Mouse (Mus musculus) hindbrain, embryonic 14.5 days (tissue): ENCODE measurements at regions not wholly inside any gene's neighbourhood (a gene's known extent, or its start where the extent isn't known, plus 50 kb on each side); places are given as distances from the start of the nearest gene placed in this dataset.

Experiments used
- ATAC-seq: fragments of 200-750 bp; cut with Nextera tagmentation; 2 replicates; pipeline ENCODE4 v1.8.0; 2017; ENCODE audit warnings: moderate number of reproducible peaks, mild to moderate bottlenecking, moderate TSS enrichment, moderate library complexity; ENCODE audit not compliant: low FRiP score
- DNase-seq: peaks from one replicate; pipeline ENCODE4 v3.0.0-alpha.2; 2015; ENCODE audit warnings: low spot score
- H3K27ac ChIP-seq: fragments of 300-500 bp; sonication (generic); 2 replicates; pipeline ENCODE4 v1.5.1; 2014; ENCODE audit warnings: mild to moderate bottlenecking, moderate library complexity
- H3K27me3 ChIP-seq: fragments of 300-500 bp; sonication (generic); 2 replicates; pipeline ENCODE4 v1.6.1; 2014; ENCODE audit warnings: mild to moderate bottlenecking, low read length, mixed read lengths; ENCODE audit not compliant: control insufficient read depth, insufficient read depth
- H3K36me3 ChIP-seq: fragments of 300-500 bp; sonication (generic); replicated peaks from 2 replicates; pipeline ENCODE4 v1.6.1; 2014; ENCODE audit not compliant: control insufficient read depth, insufficient read depth
- H3K4me1 ChIP-seq: fragments of 300-500 bp; sonication (generic); replicated peaks from 2 replicates; pipeline ENCODE4 v1.6.1; 2014; ENCODE audit warnings: antibody characterized with exemption, low read length, mixed read lengths; ENCODE audit not compliant: control insufficient read depth, insufficient read depth
- H3K4me2 ChIP-seq: fragments of 300-500 bp; sonication (generic); replicated peaks from 2 replicates; pipeline ENCODE4 v1.6.1; 2014; ENCODE audit warnings: mild to moderate bottlenecking, moderate library complexity
- H3K4me3 ChIP-seq: fragments of 300-500 bp; sonication (generic); replicated peaks from 2 replicates; pipeline ENCODE4 v1.5.1; 2014; ENCODE audit warnings: mild to moderate bottlenecking, low read length
- H3K9ac ChIP-seq: fragments of 300-500 bp; sonication (generic); 2 replicates; pipeline ENCODE4 v1.6.1; 2014
- H3K9me3 ChIP-seq: fragments of 300-500 bp; sonication (generic); 2 replicates; pipeline ENCODE4 v1.6.1; 2016; ENCODE audit warnings: low read length; ENCODE audit not compliant: control insufficient read depth
- WGBS: fragments of 180-500 bp; shearing (Covaris S2); extraction: QIAGEN DNeasy Blood & Tissue Kit; methylation state at CpG from one replicate; pipeline ENCODE4 v1.1.7; 2014; 5-methylcytosine and 5-hydroxymethylcytosine counted together

DNA sequence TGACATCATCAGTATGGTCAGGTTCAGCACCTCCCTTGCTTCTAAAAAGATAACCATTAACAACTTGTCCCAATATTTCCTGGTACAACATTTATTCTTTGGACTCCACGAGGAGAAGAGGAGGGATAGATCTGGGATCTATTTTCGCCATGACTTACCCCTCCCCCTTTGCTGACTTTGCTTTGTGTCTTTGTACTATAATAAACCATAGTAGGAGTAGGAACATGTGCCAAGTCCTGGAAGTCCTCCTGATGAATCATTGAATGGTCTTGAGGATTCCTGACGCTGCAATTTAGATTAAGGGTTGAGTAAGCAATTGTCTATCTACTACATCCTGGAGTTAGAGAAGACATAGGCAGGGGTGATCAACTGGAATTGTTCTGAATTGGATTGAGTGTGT lies 71.2 kb downstream of the Rbm11 start:
- Histone ChIP-seq H3K9ac (no peak overlapping the region), H3K9me3 (no peaks in the 10 kb centered on the region), H3K27me3 (no peaks in the 10 kb centered on the region), H3K27ac (no peak overlapping the region), H3K4me3 (no peak overlapping the region), H3K4me1 (no peaks in the 10 kb centered on the region), H3K4me2 (no peak overlapping the region), H3K36me3 (no peaks in the 10 kb centered on the region)
- WGBS = 86% methylated on average over 3 of the region's 3 CpGs
- ATAC-seq (no peak), DNase-seq (no peak)

DNA sequence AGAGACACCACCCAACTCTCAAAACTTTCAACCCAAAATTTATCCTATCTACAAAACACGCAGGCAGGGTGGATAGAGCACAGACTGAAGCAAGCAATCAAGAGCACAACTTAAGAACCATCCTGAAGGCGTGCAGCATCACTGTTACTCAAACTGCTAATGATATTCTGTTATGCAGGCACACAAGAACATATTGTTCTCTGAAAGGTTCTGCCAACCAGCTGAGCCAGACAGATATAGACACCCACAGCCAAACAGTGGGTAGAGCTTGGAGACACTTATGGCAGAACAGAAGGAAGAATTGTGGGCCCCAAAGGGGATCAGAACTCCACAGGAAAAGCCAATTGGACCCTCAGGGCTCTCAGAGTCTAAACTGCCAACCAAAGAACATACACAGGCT lies 74.9 kb downstream of the Rbm11 start:
- no peaks in the 10 kb centered on the region for H3K36me3 ChIP-seq
- H3K27ac ChIP-seq = no peak overlapping the region
- no peaks in the 10 kb centered on the region for H3K4me1 ChIP-seq
- DNase-seq (no peak), ATAC-seq (no peak)
- 91% methylated on average over 2 of the region's 2 CpGs for WGBS
- no peak overlapping the region for H3K9ac ChIP-seq
- H3K9me3 ChIP-seq = no peaks in the 10 kb centered on the region
- no peak overlapping the region for H3K4me2 ChIP-seq
- no peak overlapping the region for H3K4me3 ChIP-seq
- no peaks in the 10 kb centered on the region for H3K27me3 ChIP-seq

- H3K4me1 ChIP-seq = no peaks in the 10 kb centered on the region
- H3K4me2 ChIP-seq = no peak overlapping the region
- no peak overlapping the region for H3K4me3 ChIP-seq
- H3K27me3 ChIP-seq = no peaks in the 10 kb centered on the region
- H3K27ac ChIP-seq = no peak overlapping the region
- 72% methylated on average over 1 of the region's 1 CpGs for WGBS
- DNase-seq (no peak), ATAC-seq (no peak)
- H3K9ac ChIP-seq = no peak overlapping the region
- no peaks in the 10 kb centered on the region for H3K9me3 ChIP-seq
- H3K36me3 ChIP-seq = no peaks in the 10 kb centered on the region
These were observed 79.5 kb downstream of the Rbm11 start for GRCm38 (mm10) chr16:75672112-75672511.

DNA sequence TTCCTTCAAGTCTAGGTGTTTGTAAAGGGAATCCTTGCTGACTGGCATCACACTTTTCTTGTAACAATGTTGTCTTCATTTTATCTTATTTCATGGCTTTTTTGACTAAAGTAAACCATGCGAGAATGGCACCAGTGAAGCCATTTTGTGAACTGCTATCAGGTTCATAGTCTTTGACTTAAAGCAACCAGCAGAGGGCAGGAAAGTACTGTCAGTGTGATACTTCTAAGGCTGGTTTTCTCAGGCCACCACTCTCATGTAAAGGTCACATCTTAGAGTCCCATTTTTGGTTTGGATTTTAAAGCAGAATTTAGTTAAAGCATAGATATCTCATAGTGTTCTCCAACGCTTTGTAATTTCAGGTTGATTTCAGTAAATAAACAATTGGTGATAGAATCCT lies 83.2 kb downstream of the Rbm11 start:
- Histone ChIP-seq H3K4me2 (no peak overlapping the region), H3K9ac (no peak overlapping the region), H3K36me3 (no peaks in the 10 kb centered on the region), H3K9me3 (no peaks in the 10 kb centered on the region), H3K4me3 (no peak overlapping the region), H3K4me1 (no peaks in the 10 kb centered on the region), H3K27me3 (no peaks in the 10 kb centered on the region), H3K27ac (no peak overlapping the region)
- DNase-seq = peak; percentile 82
- ATAC-seq = no peak
- 56% methylated on average over 2 of the region's 2 CpGs for WGBS

DNA sequence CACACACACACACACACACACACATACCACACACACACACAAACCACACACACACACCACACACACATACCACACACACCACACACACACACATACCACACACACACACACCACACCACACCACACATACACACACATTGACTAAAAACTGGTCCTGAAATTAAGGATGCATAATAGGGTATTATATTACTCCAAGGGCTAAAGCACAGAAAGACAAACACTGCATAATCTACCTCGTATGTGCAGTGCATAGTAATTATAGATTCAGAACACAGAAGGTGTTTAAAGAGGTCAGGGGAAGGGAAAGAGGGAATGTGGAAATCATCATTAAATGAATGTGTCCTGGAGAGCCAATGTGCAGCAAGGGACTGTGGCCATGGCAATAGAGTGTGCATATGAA lies 84.5 kb downstream of the Rbm11 start:
- H3K4me2 ChIP-seq = no peak overlapping the region
- no peak overlapping the region for H3K27ac ChIP-seq
- H3K9ac ChIP-seq = no peak overlapping the region
- DNase-seq (no peak), ATAC-seq (no peak)
- no peaks in the 10 kb centered on the region for H3K27me3 ChIP-seq
- H3K36me3 ChIP-seq = no peaks in the 10 kb centered on the region
- 25% methylated on average over 1 of the region's 1 CpGs for WGBS
- H3K4me3 ChIP-seq = no peak overlapping the region
- no peaks in the 10 kb centered on the region for H3K4me1 ChIP-seq
- H3K9me3 ChIP-seq = no peaks in the 10 kb centered on the region
